Mouse (Mus musculus) hindbrain, embryonic 16.5 days (tissue): ENCODE data around the gene Kcnh5. TPM values are rescaled to one million over a fixed set of nuclear protein-coding genes. Genes with fewer than 3 reads are reported as not detected.
A peak's percentile ranks its signal among the peaks of the same experiment; 100 is the strongest.

ENCODE experiments used
- ATAC-seq: fragments of 200-750 bp; cut with Nextera tagmentation; 2 replicates; pipeline ENCODE4 v1.8.0; 2017; ENCODE audit warnings: moderate TSS enrichment, moderate library complexity
- H3K27ac ChIP-seq: fragments of 300-500 bp; sonication (generic); 2 replicates; pipeline ENCODE4 v1.5.1; 2014; ENCODE audit warnings: low read depth, mild to moderate bottlenecking, control low read depth, low read length, moderate library complexity
- H3K27me3 ChIP-seq: fragments of 300-500 bp; sonication (generic); replicated peaks from 2 replicates; pipeline ENCODE4 v1.6.1; 2014; ENCODE audit warnings: low read length; ENCODE audit not compliant: control insufficient read depth, insufficient read depth
- H3K36me3 ChIP-seq: fragments of 300-500 bp; sonication (generic); 2 replicates; pipeline ENCODE4 v1.6.1; 2014; ENCODE audit warnings: mild to moderate bottlenecking, low read length, moderate library complexity, mixed read lengths; ENCODE audit not compliant: control insufficient read depth, insufficient read depth
- H3K4me1 ChIP-seq: fragments of 300-500 bp; sonication (generic); 2 replicates; pipeline ENCODE4 v1.6.1; 2014; ENCODE audit warnings: low read depth, low read length; ENCODE audit not compliant: control insufficient read depth, insufficient read depth
- H3K4me2 ChIP-seq: fragments of 300-500 bp; sonication (generic); 2 replicates; pipeline ENCODE4 v1.6.1; 2014; ENCODE audit warnings: mild to moderate bottlenecking, low read length, control low read depth, moderate library complexity
- H3K4me3 ChIP-seq: fragments of 300-500 bp; sonication (generic); 2 replicates; pipeline ENCODE4 v1.5.1; 2014; ENCODE audit warnings: mild to moderate bottlenecking, low read length, control low read depth, moderate library complexity
- H3K9ac ChIP-seq: fragments of 300-500 bp; sonication (generic); 2 replicates; pipeline ENCODE4 v1.6.1; 2014; ENCODE audit warnings: low read depth, mild to moderate bottlenecking, control low read depth, low read length, moderate library complexity
- H3K9me3 ChIP-seq: fragments of 300-500 bp; sonication (generic); 2 replicates; pipeline ENCODE4 v1.6.1; 2014; ENCODE audit warnings: mild to moderate bottlenecking, low read length, moderate library complexity; ENCODE audit not compliant: control insufficient read depth
- WGBS: fragments of 180-500 bp; shearing (Covaris S2); extraction: QIAGEN DNeasy Blood & Tissue Kit; methylation state at CpG from one replicate; pipeline ENCODE4 v1.1.7; 2014; 5-methylcytosine and 5-hydroxymethylcytosine counted together
- polyA plus RNA-seq: library from polyadenylated mRNA; unstranded; fragments of >200 nt; fragmentation: Nextera tagmentation; extraction: Ambion mirVana; gene quantifications from 2 replicates; pipeline ENCODE4 v1.2.1, GENCODE M21; 2015

The Kcnh5 gene
- polyA plus RNA-seq, result 4.1 and 4.3 TPM in 2 replicates

- H3K36me3 ChIP-seq, result no peaks in the 10 kb centered on the region
- H3K27me3 ChIP-seq, result peaks cover 2% of the 10 kb centered on the region; the same call in 1 of the 2 replicates
- peak; percentile 95 for ATAC-seq
- peak within 1 kb of the TSS; percentile 85 for H3K27ac ChIP-seq
- peak within 1 kb of the TSS; percentile 72 for H3K9ac ChIP-seq
- WGBS, result under 1% methylated on average over 45 of the region's 52 CpGs
- H3K4me1 ChIP-seq, result peaks cover 15% of the 10 kb centered on the region
- H3K9me3 ChIP-seq, result no peaks in the 10 kb centered on the region
- H3K4me2 ChIP-seq, result peak within 1 kb of the TSS; percentile 92
- H3K4me3 ChIP-seq, result peak within 1 kb of the TSS; percentile 58
These were observed at the start of gene Kcnh5 for GRCm38 (mm10) chr12:75176691-75177645. Gene Kcnh5, minus strand, starts transcription at chr12:75177332.

DNA sequence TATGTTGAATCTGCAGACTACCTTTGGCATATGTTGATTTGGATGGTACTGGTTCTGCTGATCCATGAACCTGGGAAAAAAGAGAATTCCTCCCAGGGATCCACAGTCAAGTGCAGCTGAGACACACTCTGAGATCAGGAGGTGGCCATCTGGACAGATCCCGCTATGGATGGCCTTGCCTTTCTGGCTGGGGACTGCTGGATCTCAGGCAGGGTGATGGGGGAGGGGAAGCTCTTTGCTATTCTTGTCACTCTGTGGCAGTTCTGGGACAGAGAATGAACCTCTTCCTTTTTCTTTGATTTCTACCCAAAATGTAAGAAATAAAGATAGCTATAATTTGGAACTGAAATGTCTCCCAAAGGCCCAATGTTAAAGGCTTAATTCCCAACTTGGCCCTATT lies 46.8 kb upstream of the Kcnh5 start:
- 78% methylated on average over 1 of the region's 1 CpGs for WGBS

GRCm38 (mm10) chr12:75189413-75189812 lies 12.3 kb upstream of the Kcnh5 start:
- Histone ChIP-seq H3K9ac (no peak overlapping the region), H3K4me2 (no peak overlapping the region), H3K4me1 (no peaks in the 10 kb centered on the region), H3K36me3 (no peaks in the 10 kb centered on the region), H3K27me3 (no peaks in the 10 kb centered on the region), H3K9me3 (no peaks in the 10 kb centered on the region), H3K27ac (no peak overlapping the region), H3K4me3 (no peak overlapping the region)
- ATAC-seq, result no peak
- 69% methylated on average over 2 of the region's 2 CpGs for WGBS

More for the DNA sequence above, 46.8 kb upstream of the Kcnh5 start:
- no peaks in the 10 kb centered on the region for H3K9me3 ChIP-seq
- H3K36me3 ChIP-seq, result no peaks in the 10 kb centered on the region
- H3K27ac ChIP-seq, result no peak overlapping the region
- no peak overlapping the region for H3K4me3 ChIP-seq
- H3K4me2 ChIP-seq, result no peak overlapping the region
- no peak for ATAC-seq
- H3K4me1 ChIP-seq, result no peaks in the 10 kb centered on the region
- H3K27me3 ChIP-seq, result no peaks in the 10 kb centered on the region
- H3K9ac ChIP-seq, result no peak overlapping the region

DNA sequence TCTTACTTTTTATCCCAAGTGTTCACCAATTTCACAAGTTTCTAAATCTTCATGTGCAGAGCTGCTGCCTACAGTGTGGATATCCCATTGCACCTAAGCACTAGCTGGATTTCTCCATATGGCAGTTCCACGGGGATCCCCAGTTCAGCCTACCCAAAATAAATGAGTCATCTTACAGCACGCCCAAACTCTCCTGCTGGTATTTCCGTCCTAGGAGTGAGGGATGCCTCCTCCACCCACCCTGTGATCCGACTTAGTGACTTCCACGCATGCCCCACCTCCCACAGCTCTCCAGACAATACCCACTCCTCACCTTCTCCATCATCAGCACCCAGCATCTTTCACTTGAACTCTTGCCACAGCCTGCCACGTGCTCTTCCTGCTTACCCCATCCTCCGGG lies 5.5 kb upstream of the Kcnh5 start:
- H3K9me3 ChIP-seq, result no peaks in the 10 kb centered on the region
- H3K27ac ChIP-seq, result no peak overlapping the region
- H3K9ac ChIP-seq, result no peak overlapping the region
- peaks cover 8% of the 10 kb centered on the region for H3K4me1 ChIP-seq
- no peak overlapping the region for H3K4me2 ChIP-seq
- no peaks in the 10 kb centered on the region for H3K36me3 ChIP-seq
- no peak for ATAC-seq
- WGBS, result 78% methylated on average over 7 of the region's 7 CpGs
- no peak overlapping the region for H3K4me3 ChIP-seq
- H3K27me3 ChIP-seq, result no peaks in the 10 kb centered on the region; the same call in 1 of the 2 replicates

DNA sequence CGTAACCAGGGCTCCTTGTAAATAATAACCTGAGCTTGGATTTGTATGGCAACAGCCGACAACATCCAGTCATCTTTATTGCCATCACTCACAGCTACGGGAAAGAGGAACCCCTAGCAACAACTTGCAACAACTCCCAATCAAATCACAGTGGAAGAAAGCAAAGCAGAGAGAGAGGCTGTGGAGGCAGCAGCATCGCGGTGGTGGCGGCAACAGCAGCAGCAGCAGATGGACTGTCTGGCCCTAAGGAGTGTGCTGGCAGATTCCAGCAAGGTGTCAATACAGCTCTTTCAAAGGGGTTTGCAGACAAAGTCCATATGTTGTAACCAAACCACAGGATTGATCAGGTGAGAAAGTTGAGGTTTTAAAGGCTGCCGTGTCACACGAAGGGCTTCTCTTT lies 2.4 kb upstream of the Kcnh5 start:
- H3K36me3 ChIP-seq, result no peaks in the 10 kb centered on the region
- no peak overlapping the region for H3K9ac ChIP-seq
- H3K9me3 ChIP-seq, result no peaks in the 10 kb centered on the region
- H3K27ac ChIP-seq, result no peak overlapping the region
- H3K4me1 ChIP-seq, result peaks cover 15% of the 10 kb centered on the region
- H3K4me2 ChIP-seq, result no peak overlapping the region
- 47% methylated on average over 8 of the region's 8 CpGs for WGBS
- H3K4me3 ChIP-seq, result no peak overlapping the region
- peaks cover 2% of the 10 kb centered on the region; the same call in 1 of the 2 replicates for H3K27me3 ChIP-seq
- ATAC-seq, result no peak

DNA sequence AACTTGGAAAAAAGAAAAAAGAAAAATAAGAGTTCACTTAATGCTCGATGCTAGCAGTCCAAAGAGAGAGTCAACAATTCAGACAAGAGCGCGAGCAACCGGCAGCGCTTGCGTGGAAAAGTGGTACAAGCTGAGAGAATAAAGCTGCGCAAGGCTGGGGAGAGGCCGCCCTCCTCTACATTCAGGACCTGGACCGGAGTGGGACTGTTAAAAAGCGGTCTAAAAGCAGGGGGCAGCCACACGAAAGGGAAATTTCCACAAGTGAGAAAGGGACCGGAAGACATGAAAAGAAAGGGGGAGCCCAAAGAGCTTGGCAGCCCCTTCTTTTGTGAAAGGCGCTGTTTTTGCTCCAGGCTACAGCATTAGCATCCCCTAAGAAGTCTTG lies 506 bp upstream of the Kcnh5 start:
- H3K27me3 ChIP-seq, result peaks cover 2% of the 10 kb centered on the region; the same call in 1 of the 2 replicates
- no peaks in the 10 kb centered on the region for H3K9me3 ChIP-seq
- peak overlapping the region; percentile 48 for H3K9ac ChIP-seq
- peak overlapping the region; percentile 26; the same call in 1 of the 2 replicates for H3K27ac ChIP-seq
- peaks cover 15% of the 10 kb centered on the region for H3K4me1 ChIP-seq
- peak overlapping the region; percentile 58 for H3K4me3 ChIP-seq
- ATAC-seq, result 0 out of 2 replicates have a peak, but pooled peaks have one; percentile 34
- no peaks in the 10 kb centered on the region for H3K36me3 ChIP-seq
- 2% methylated on average over 13 of the region's 13 CpGs for WGBS
- H3K4me2 ChIP-seq, result peak overlapping the region; percentile 92

DNA sequence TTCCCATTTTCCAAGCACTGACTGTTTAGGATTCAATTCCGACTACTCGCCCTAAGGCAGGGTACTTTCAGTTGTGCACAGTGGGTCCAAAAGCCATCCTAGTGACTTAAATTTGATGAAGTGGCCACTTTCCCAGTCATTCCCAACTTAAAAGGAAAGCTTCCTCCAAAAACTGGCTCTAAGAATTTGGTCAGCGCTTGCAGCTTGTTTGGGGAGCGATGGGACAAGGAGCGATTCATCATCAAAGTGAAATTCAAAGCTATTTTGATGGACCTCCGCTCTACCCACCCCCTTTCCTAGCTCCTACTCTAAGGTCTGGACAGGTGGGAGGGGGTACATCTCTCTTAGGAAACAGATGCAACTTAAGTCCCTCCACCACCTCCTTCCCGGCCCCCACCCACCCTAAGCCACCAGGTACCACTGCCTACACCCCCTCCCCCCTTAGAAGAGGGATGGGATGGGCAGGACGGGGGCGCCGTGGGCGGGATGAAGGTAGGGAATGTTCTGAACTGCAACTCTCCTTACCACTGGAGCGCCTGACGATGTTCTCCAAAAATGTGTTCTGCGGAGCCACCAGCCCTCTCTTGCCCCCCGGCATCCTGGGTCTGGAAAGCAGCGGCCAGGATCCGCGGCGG lies 1.1 kb downstream of the Kcnh5 start:
- Histone ChIP-seq H3K36me3 (no peaks in the 10 kb centered on the region), H3K27ac (peak overlapping the region; percentile 85), H3K4me1 (peaks cover 15% of the 10 kb centered on the region), H3K27me3 (peaks cover 2% of the 10 kb centered on the region; the same call in 1 of the 2 replicates), H3K9ac (peak overlapping the region; percentile 72), H3K4me3 (peak overlapping the region; percentile 58), H3K4me2 (peak overlapping the region; percentile 92), H3K9me3 (no peaks in the 10 kb centered on the region)
- 3% methylated on average over 19 of the region's 19 CpGs for WGBS
- peak; percentile 31 for ATAC-seq

GRCm38 (mm10) chr12:75170970-75171369 lies 6.2 kb downstream of the Kcnh5 start:
- Histone ChIP-seq H3K36me3 (no peaks in the 10 kb centered on the region), H3K9ac (no peak overlapping the region), H3K4me2 (no peak overlapping the region), H3K4me1 (peaks cover 3% of the 10 kb centered on the region), H3K9me3 (0 out of 2 replicates have a peak, but pooled peaks cover 2% of the 10 kb centered on the region), H3K27ac (no peak overlapping the region), H3K4me3 (no peak overlapping the region), H3K27me3 (0 out of 2 replicates have a peak, but pooled peaks cover 2% of the 10 kb centered on the region)
- WGBS, result 22% methylated on average over 2 of the region's 2 CpGs
- ATAC-seq, result no peak

GRCm38 (mm10) chr12:75153076-75153568 lies 24.0 kb downstream of the Kcnh5 start:
- Histone ChIP-seq H3K27me3 (no peaks in the 10 kb centered on the region), H3K9me3 (no peaks in the 10 kb centered on the region), H3K36me3 (no peaks in the 10 kb centered on the region), H3K27ac (no peak overlapping the region), H3K9ac (no peak overlapping the region), H3K4me2 (no peak overlapping the region), H3K4me1 (no peaks in the 10 kb centered on the region), H3K4me3 (no peak overlapping the region)
- no peak for ATAC-seq
- WGBS, result 100% methylated on average over 2 of the region's 2 CpGs
